In the genomic region with DNA sequence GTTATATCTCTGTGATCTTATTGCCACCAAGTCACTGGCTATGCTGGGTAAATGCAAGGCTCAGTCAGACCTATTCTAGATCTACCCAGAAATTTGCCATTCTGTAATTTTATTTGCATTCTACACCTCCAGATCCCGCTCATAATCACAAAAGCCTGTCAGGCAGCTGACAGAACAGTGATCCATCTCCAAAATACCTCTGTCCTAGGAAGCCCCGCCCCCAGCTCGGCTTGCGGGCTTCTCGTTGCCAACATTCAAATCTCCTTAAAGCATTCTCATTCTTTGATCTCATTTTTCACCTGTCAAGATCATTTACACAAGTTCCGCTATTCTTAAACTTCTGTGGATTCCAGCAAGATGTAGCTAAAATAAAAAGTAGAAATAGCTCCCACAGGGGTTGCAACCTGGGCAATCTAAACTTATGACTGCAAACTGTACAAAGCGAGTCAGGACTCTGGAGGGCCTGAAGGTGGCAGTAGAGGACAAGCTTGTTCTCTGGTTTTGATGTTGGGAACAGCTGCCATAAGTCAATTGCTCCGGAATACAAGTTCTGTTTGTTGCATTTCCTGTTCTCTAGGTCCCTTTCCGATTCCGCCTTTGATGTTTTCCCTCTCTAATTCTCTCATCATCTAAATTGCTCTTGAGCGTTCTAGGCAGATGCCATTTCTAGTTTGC, we compare ENCODE assay signal across 8 mouse cellular contexts. TPM values are rescaled to one million over a fixed set of nuclear protein-coding genes. Genes with fewer than 3 reads are reported as not detected.
DNase-seq lines count a peak whose midpoint lies in the region; ATAC-seq lines count a peak whose summit lies in the region.

No protein-coding gene starts in this region.

- no peaks in the 10 kb centered on the region for H3K36me3 ChIP-seq in hindbrain, embryonic 11.5 days (ENCODE audit: control insufficient read depth, insufficient read depth, low read length)
- H3K36me3 ChIP-seq in lung, embryonic 16.5 days (ENCODE audit: control insufficient read depth, insufficient read depth, low read length), result no peaks in the 10 kb centered on the region

- H3K27me3 ChIP-seq in hindbrain, embryonic 11.5 days (ENCODE audit: control insufficient read depth, insufficient read depth, low read length), result no peaks in the 10 kb centered on the region
- no peaks in the 10 kb centered on the region for H3K27me3 ChIP-seq in lung, embryonic 16.5 days (ENCODE audit: control insufficient read depth, insufficient read depth, low read depth, low read length)

- H3K4me3 ChIP-seq in hindbrain, embryonic 11.5 days (ENCODE audit: low read depth, low read length), result no peak overlapping the region
- H3K4me3 ChIP-seq in lung, embryonic 16.5 days (ENCODE audit: low read length), result peak overlapping the region; percentile 26

- WGBS in hindbrain, embryonic 11.5 days, result 26% methylated on average over 11 of the region's 11 CpGs
- WGBS in lung, embryonic 16.5 days, result 7% methylated on average over 11 of the region's 11 CpGs

- H3K27ac ChIP-seq in hindbrain, embryonic 11.5 days (ENCODE audit: low read depth, low read length), result no peak overlapping the region
- H3K27ac ChIP-seq in lung, embryonic 16.5 days (ENCODE audit: low read length), result no peak overlapping the region

- no peaks in the 10 kb centered on the region for H3K9me3 ChIP-seq in hindbrain, embryonic 11.5 days (ENCODE audit: control insufficient read depth, low read length)
- H3K9me3 ChIP-seq in lung, embryonic 16.5 days (ENCODE audit: control insufficient read depth, low read length), result no peaks in the 10 kb centered on the region

- ATAC-seq in hindbrain, embryonic 11.5 days (ENCODE audit: low FRiP score), result peak; percentile 63
- ATAC-seq in lung, embryonic 16.5 days (ENCODE audit: low read depth), result peak; percentile 83; the same call in 1 of the 2 replicates

- H3K9ac ChIP-seq in hindbrain, embryonic 11.5 days (ENCODE audit: low read depth, low read length), result no peak overlapping the region
- H3K9ac ChIP-seq in lung, embryonic 16.5 days (ENCODE audit: low read length), result no peak overlapping the region

- H3K4me1 ChIP-seq in hindbrain, embryonic 11.5 days (replicated peaks; ENCODE audit: control insufficient read depth, insufficient read depth, low read length), result no peaks in the 10 kb centered on the region
- H3K4me1 ChIP-seq in lung, embryonic 16.5 days (replicated peaks; ENCODE audit: control insufficient read depth, insufficient read depth, low read length), result peaks cover 2% of the 10 kb centered on the region

- 0 out of 2 replicates have a peak overlapping the region, but pooled peaks have one; percentile 8 for H3K4me2 ChIP-seq in hindbrain, embryonic 11.5 days (replicated peaks; ENCODE audit: low read depth, low read length)
- peak overlapping the region; percentile 50 for H3K4me2 ChIP-seq in lung, embryonic 16.5 days (ENCODE audit: low read depth, low read length)

- peak; percentile 28 for DNase-seq in WW6 (ENCODE audit: low read depth, low spot score)
- DNase-seq in cerebellum, postnatal 10 days, result peak; percentile 85 to 86
- peak; percentile 11 to 48 for DNase-seq in frontal cortex, postnatal 10 days (ENCODE audit: low spot score in 2 of 2)
- DNase-seq in hindbrain, embryonic 11.5 days (ENCODE audit: low spot score), result peak; percentile 78
- peak; percentile 31 for DNase-seq in layer of hippocampus, adult 9-10 months (ENCODE audit: low spot score)
- DNase-seq in retina, embryonic 14.5 days (ENCODE audit: low spot score), result peak; percentile 88
- DNase-seq in urinary bladder, postnatal 36 days (ENCODE audit: low spot score in 2 of 2), result peak; percentile 59 to 60

RNA-seq across cellular contexts. Expression of gene Otud1, which starts 58.1 kb away (rescaled TPM):
- polyA plus RNA-seq in hindbrain, embryonic 11.5 days (2014; fragmentation: Nextera tagmentation; extraction: Ambion mirVana), result 1.3 and 1.4 TPM in 2 replicates
- 4.6 and 5.3 TPM in 2 replicates for polyA plus RNA-seq in lung, embryonic 16.5 days (2015; fragmentation: Nextera tagmentation; extraction: Ambion mirVana)

Comparison
In these comparisons a context has a peak if more than half of its experiments do, and no peak if none do; other contexts are left out.
1. DNase-seq: peak in every context shown above with its lines; median percentile 88 in retina, embryonic 14.5 days; 86 in cerebellum, postnatal 10 days; 78 in hindbrain, embryonic 11.5 days; 60 in urinary bladder, postnatal 36 days; 31 in layer of hippocampus, adult 9-10 months; 30 in frontal cortex, postnatal 10 days; 28 in WW6.